Mouse (Mus musculus) CH12.LX (cell line): Measurements from ENCODE around the gene 1700018B08Rik. TPM values are rescaled to one million over a fixed set of nuclear protein-coding genes. Genes with fewer than 3 reads are reported as not detected.

Experiments
- DNase-seq: peaks from one replicate; pipeline ENCODE4 v3.0.0-alpha.2; 2013; ENCODE audit errors: extremely low read depth
- H3K27ac ChIP-seq: 2 replicates; pipeline ENCODE4 v1.5.1; 2012; ENCODE audit warnings: low read depth, mild to moderate bottlenecking, control low read depth, moderate library complexity; ENCODE audit not compliant: insufficient read depth
- H3K27me3 ChIP-seq: replicated peaks from 2 replicates; pipeline ENCODE3; 2012; ENCODE audit warnings: inconsistent platforms
- H3K36me3 ChIP-seq, 2 experiments: replicated peaks in 1 of 2; 2 replicates each; pipeline versions ENCODE3 to v1.6.1; 2012; ENCODE audit warnings: inconsistent platforms in 1 of 2, low read length in 1 of 2, mild to moderate bottlenecking in 1 of 2, mixed read lengths in 1 of 2, moderate library complexity in 1 of 2; ENCODE audit not compliant: control insufficient read depth in 1 of 2, insufficient read depth in 1 of 2
- H3K4me1 ChIP-seq, 2 experiments: 2 replicates each; pipeline ENCODE4 v1.6.1; 2012; ENCODE audit warnings: inconsistent platforms in 1 of 2, moderate library complexity in 1 of 2; ENCODE audit not compliant: insufficient read depth in 2 of 2, control insufficient read depth in 1 of 2
- H3K4me2 ChIP-seq: 2 replicates; pipeline ENCODE4 v1.6.1; 2012; ENCODE audit warnings: low read depth, mild to moderate bottlenecking, control low read depth; ENCODE audit not compliant: poor library complexity, insufficient read depth, severe bottlenecking
- H3K4me3 ChIP-seq, 3 experiments: fragments of 150-350 bp in 1 of 3; sonication (generic) in 1 of 3; replicated peaks in 1 of 3; 2 replicates each; pipeline versions ENCODE3 to v1.5.1; 2011 to 2012; ENCODE audit warnings: low read depth in 2 of 3, low read length in 2 of 3, mild to moderate bottlenecking in 2 of 3, moderate library complexity in 2 of 3, control low read depth in 1 of 3, improper control_type of control experiment in 1 of 3, inconsistent platforms in 1 of 3, mixed read lengths in 1 of 3; ENCODE audit not compliant: poor library complexity in 1 of 3
- H3K79me2 ChIP-seq: replicated peaks from 2 replicates; pipeline ENCODE4 v1.6.1; 2012; ENCODE audit warnings: mild to moderate bottlenecking, moderate library complexity; ENCODE audit not compliant: control insufficient read depth, poor library complexity, insufficient read depth, severe bottlenecking; ENCODE audit errors: extremely low read depth
- H3K9ac ChIP-seq: 2 replicates; pipeline ENCODE4 v1.6.1; 2012; ENCODE audit warnings: low read depth, mild to moderate bottlenecking, control low read depth, moderate library complexity; ENCODE audit not compliant: insufficient read depth
- H3K9me3 ChIP-seq: replicated peaks from 2 replicates; pipeline ENCODE3; 2012; ENCODE audit warnings: low read length, inconsistent platforms, mixed read lengths
- CHD1 ChIP-seq: IDR thresholded peaks from 2 replicates; pipeline ENCODE4 v1.6.1; 2012; ENCODE audit warnings: low read depth, low read length, improper control_type of control experiment, inconsistent platforms
- CHD2 ChIP-seq: IDR thresholded peaks from 2 replicates; pipeline ENCODE4 v1.6.1; 2011; ENCODE audit warnings: low read length, improper control_type of control experiment
- CTCF ChIP-seq, 2 experiments: IDR thresholded peaks in 1 of 2; conservative IDR thresholded peaks in 1 of 2; 2 replicates each; pipeline ENCODE4 v1.5.1; 2011 to 2012; ENCODE audit warnings: low read depth in 2 of 2, low read length in 2 of 2, improper control_type of control experiment in 1 of 2, inconsistent platforms in 1 of 2, mild to moderate bottlenecking in 1 of 2, moderate library complexity in 1 of 2
- E2F4 ChIP-seq: IDR thresholded peaks from 2 replicates; pipeline ENCODE4 v1.6.1; 2011; ENCODE audit warnings: low read depth, low read length, improper control_type of control experiment; ENCODE audit not compliant: insufficient replicate concordance
- ELF1 ChIP-seq: IDR thresholded peaks from 2 replicates; pipeline ENCODE4 v1.6.1; 2014; ENCODE audit warnings: low read depth, mild to moderate bottlenecking, inconsistent platforms, low read length, improper control_type of control experiment
- EP300 ChIP-seq: IDR thresholded peaks from 2 replicates; pipeline ENCODE4 v1.6.1; 2011; ENCODE audit warnings: low read length, improper control_type of control experiment
- GABPA ChIP-seq: IDR thresholded peaks from 2 replicates; pipeline ENCODE4 v1.6.1; 2012; ENCODE audit warnings: low read depth, low read length, improper control_type of control experiment, inconsistent platforms; ENCODE audit not compliant: insufficient replicate concordance
- HCFC1 ChIP-seq: IDR thresholded peaks from 2 replicates; pipeline ENCODE4 v1.6.1; 2012; ENCODE audit warnings: low read depth, mild to moderate bottlenecking, inconsistent platforms, low read length, improper control_type of control experiment
- IRF4 ChIP-seq: IDR thresholded peaks from 2 replicates; pipeline ENCODE4 v1.6.1; 2014; ENCODE audit warnings: low read depth, mild to moderate bottlenecking, inconsistent platforms, low read length, improper control_type of control experiment
- JUN ChIP-seq: IDR thresholded peaks from 2 replicates; pipeline ENCODE4 v1.6.1; 2011; ENCODE audit warnings: low read depth, mild to moderate bottlenecking, low read length, improper control_type of control experiment, moderate library complexity; ENCODE audit not compliant: insufficient read depth
- KAT2A ChIP-seq: IDR thresholded peaks from 2 replicates; pipeline ENCODE4 v1.6.1; 2012; ENCODE audit warnings: low read length, improper control_type of control experiment, inconsistent platforms; ENCODE audit not compliant: insufficient replicate concordance
- MAFK ChIP-seq: IDR thresholded peaks from 2 replicates; pipeline ENCODE4 v1.6.1; 2011; ENCODE audit warnings: low read length, improper control_type of control experiment; ENCODE audit not compliant: insufficient replicate concordance
- MAX ChIP-seq: IDR thresholded peaks from 2 replicates; pipeline ENCODE4 v1.6.1; 2011; ENCODE audit warnings: low read length, improper control_type of control experiment
- MEF2A ChIP-seq: IDR thresholded peaks from 2 replicates; pipeline ENCODE4 v1.6.1; 2014; ENCODE audit warnings: low read depth, mild to moderate bottlenecking, inconsistent platforms, low read length, improper control_type of control experiment, borderline replicate concordance
- MXI1 ChIP-seq: IDR thresholded peaks from 2 replicates; pipeline ENCODE4 v1.6.1; 2011; ENCODE audit warnings: mild to moderate bottlenecking, low read depth, low read length, improper control_type of control experiment
- PAX5 ChIP-seq: IDR thresholded peaks from 2 replicates; pipeline ENCODE4 v1.6.1; 2012; ENCODE audit warnings: low read length, inconsistent platforms, mixed read lengths
- POLR2A ChIP-seq: IDR thresholded peaks from 2 replicates; pipeline ENCODE4 v1.6.1; 2011; ENCODE audit warnings: low read depth, mild to moderate bottlenecking, improper control_type of control experiment, low read length
- POLR2AphosphoS2 ChIP-seq: IDR thresholded peaks from 2 replicates; pipeline ENCODE4 v1.6.1; 2011; ENCODE audit warnings: low read depth, low read length, improper control_type of control experiment
- RCOR1 ChIP-seq: conservative IDR thresholded peaks from 2 replicates; pipeline ENCODE4 v1.6.1; 2012; ENCODE audit warnings: low read depth, mild to moderate bottlenecking, inconsistent platforms, low read length, improper control_type of control experiment
- SIN3A ChIP-seq: IDR thresholded peaks from 2 replicates; pipeline ENCODE4 v1.6.1; 2012; ENCODE audit warnings: low read length, improper control_type of control experiment, inconsistent platforms
- SMC3 ChIP-seq: IDR thresholded peaks from 2 replicates; pipeline ENCODE4 v1.6.1; 2011; ENCODE audit warnings: low read depth, low read length, improper control_type of control experiment
- TCF12 ChIP-seq: IDR thresholded peaks from 2 replicates; pipeline ENCODE4 v1.6.1; 2014; ENCODE audit warnings: low read depth, mild to moderate bottlenecking, inconsistent platforms, low read length, improper control_type of control experiment
- UBTF ChIP-seq: IDR thresholded peaks from 2 replicates; pipeline ENCODE4 v1.6.1; 2012; ENCODE audit warnings: low read depth, mild to moderate bottlenecking, inconsistent platforms, low read length, improper control_type of control experiment, moderate library complexity
- USF1 ChIP-seq: IDR thresholded peaks from 2 replicates; pipeline ENCODE4 v1.6.1; 2014; ENCODE audit warnings: low read depth, mild to moderate bottlenecking, inconsistent platforms, low read length, improper control_type of control experiment
- ZKSCAN1 ChIP-seq: IDR thresholded peaks from 2 replicates; pipeline ENCODE4 v1.6.1; 2012; ENCODE audit warnings: low read depth, inconsistent platforms, low read length, improper control_type of control experiment, borderline replicate concordance
- ZMIZ1 ChIP-seq: IDR thresholded peaks from 2 replicates; pipeline ENCODE4 v1.6.1; 2012; ENCODE audit warnings: low read depth, mild to moderate bottlenecking, inconsistent platforms, low read length, improper control_type of control experiment
- dilution Hi-C: fragments of 300-500 bp; cut with MboI; formaldehyde crosslinking; loops from 2 replicates; pipeline ENCODE4 v1.14.3; 2020; ENCODE audit warnings: low sequenced_read_pairs; ENCODE audit not compliant: extremely low pct_unique_long_range_greater_than_20kb, extremely low pct_ligation_motif_present
- in situ Hi-C: fragments of 300-500 bp; cut with MboI; formaldehyde crosslinking; loops from 3 replicates; pipeline ENCODE4 v1.14.3; 2019; ENCODE audit warnings: low sequenced_read_pairs, low pct_ligation_motif_present, low pct_unique_long_range_greater_than_20kb, mixed read lengths
- polyA plus RNA-seq: library from polyadenylated mRNA; unstranded; fragments of >175 nt; gene quantifications from 2 replicates; pipeline ENCODE4 v1.2.1, GENCODE M21; 2012; ENCODE audit warnings: low read depth; ENCODE audit not compliant: insufficient read length
- total RNA-seq, 2 experiments: library from RNA; depleted of rRNA; stranded (reverse); fragments of 300-350 nt in 1 of 2; fragments of >200 nt in 1 of 2; gene quantifications; 2 replicates each; pipeline ENCODE4 v1.2.3; 2012 to 2014

Gene 1700018B08Rik
- total and polyA plus RNA-seq, 3 experiments = not detected

- no peak for TF ChIP-seq IRF4
These were observed 46.4 kb upstream of the 1700018B08Rik start, which contains the start of gene Map1lc3b (continued) for GRCm38 (mm10) chr8:121590203-121591177.

- Histone ChIP-seq H3K9ac (no peak overlapping the region), H3K27ac (no peak overlapping the region), H3K4me2 (no peak overlapping the region), H3K79me2 (peaks cover 25% of the 10 kb centered on the region), H3K4me3 (no peak overlapping the region), H3K36me3 (peaks cover 17 to 27% of the 10 kb centered on the region in 2 experiments), H3K4me1 (peaks cover 13 to 35% of the 10 kb centered on the region in 2 experiments; a peak in 3 of 4 replicates), H3K9me3 (no peaks in the 10 kb centered on the region), H3K27me3 (no peaks in the 10 kb centered on the region)
- TF ChIP-seq MEF2A = no peak
- TF ChIP-seq ZKSCAN1 = no peak
- TF ChIP-seq UBTF = no peak
- TF ChIP-seq SIN3A = no peak
- TF ChIP-seq HCFC1 = no peak
- no peak for TF ChIP-seq CTCF (conservative IDR thresholded peaks at IDR 0.05 in 1 of 2, IDR thresholded peaks at IDR 0.05 in 1 of 2; ENCODE audit: low read depth in 2 of 2, low read length in 2 of 2)
- no peak for TF ChIP-seq MAFK
- TF ChIP-seq E2F4 = no peak
- TF ChIP-seq POLR2A = no peak
- no peak for TF ChIP-seq CHD2
- no peak for TF ChIP-seq USF1
- TF ChIP-seq SMC3 = no peak
- no peak for TF ChIP-seq EP300
- no peak for TF ChIP-seq PAX5
- TF ChIP-seq KAT2A = no peak
- no peak for TF ChIP-seq MAX
- TF ChIP-seq CHD1 = no peak
- dilution Hi-C loops = no loop called here
- no peak for DNase-seq
- in situ Hi-C loops = loop anchor here (10.0 to 25.0 kb wide), 2 partner anchors 356 to 848 kb away; partner anchors contain the start of genes Banp, Car5a, Cyba and Mvd
These were observed 45.1 kb upstream of the 1700018B08Rik start for GRCm38 (mm10) chr8:121589205-121589726.

GRCm38 (mm10) chr8:121588750-121589149 is 44.6 kb upstream of the 1700018B08Rik start:
- Histone ChIP-seq H3K27ac (no peak overlapping the region), H3K9me3 (no peaks in the 10 kb centered on the region), H3K4me3 (no peak overlapping the region), H3K4me1 (peaks cover 13 to 36% of the 10 kb centered on the region in 2 experiments; a peak in 3 of 4 replicates)
- dilution Hi-C loops = no loop called here
- DNase-seq = no peak
- TF ChIP-seq MXI1 (no peak), MAFK (no peak), HCFC1 (no peak), ZKSCAN1 (no peak), JUN (no peak), CHD2 (no peak), USF1 (no peak), RCOR1 (no peak), SMC3 (no peak), UBTF (no peak), ZMIZ1 (no peak), PAX5 (no peak), KAT2A (no peak), GABPA (no peak), EP300 (no peak), POLR2AphosphoS2 (no peak), TCF12 (no peak), ELF1 (no peak)
- TF ChIP-seq, all 38 proteins: peak for 0
- no peak overlapping the region for H3K4me2 ChIP-seq
- H3K36me3 ChIP-seq = peaks cover 11 to 22% of the 10 kb centered on the region in 2 experiments
- H3K27me3 ChIP-seq = peaks cover 1% of the 10 kb centered on the region
- in situ Hi-C loops = loop anchor here (10.0 to 25.0 kb wide), 2 partner anchors 356 to 849 kb away; partner anchors contain the start of genes Banp, Car5a, Cyba and Mvd
- no peak overlapping the region for H3K9ac ChIP-seq
- H3K79me2 ChIP-seq = peaks cover 25% of the 10 kb centered on the region
